Mouse (Mus musculus) hindbrain, embryonic 11.5 days (tissue): ENCODE measurements at regions not wholly inside any gene's neighbourhood (a gene's known extent, or its start where the extent isn't known, plus 50 kb on each side); places are given as distances from the start of the nearest gene placed in this dataset.

ENCODE experiments used
- ATAC-seq: fragments of 200-750 bp; cut with Nextera tagmentation; 2 replicates; pipeline ENCODE4 v1.8.0; 2017; ENCODE audit warnings: mild to moderate bottlenecking, moderate TSS enrichment, moderate library complexity; ENCODE audit not compliant: low FRiP score
- DNase-seq: peaks from one replicate; pipeline ENCODE4 v3.0.0-alpha.2; 2015; ENCODE audit warnings: low spot score
- H3K27ac ChIP-seq: fragments of 300-500 bp; sonication (generic); 2 replicates; pipeline ENCODE4 v1.5.1; 2014; ENCODE audit warnings: mild to moderate bottlenecking, low read depth, low read length
- H3K27me3 ChIP-seq: fragments of 300-500 bp; sonication (generic); 2 replicates; pipeline ENCODE4 v1.6.1; 2014; ENCODE audit warnings: mild to moderate bottlenecking, low read length, moderate library complexity, mixed read lengths; ENCODE audit not compliant: control insufficient read depth, insufficient read depth
- H3K36me3 ChIP-seq: fragments of 300-500 bp; sonication (generic); 2 replicates; pipeline ENCODE4 v1.6.1; 2014; ENCODE audit warnings: mild to moderate bottlenecking, low read length, moderate library complexity, mixed read lengths; ENCODE audit not compliant: control insufficient read depth, insufficient read depth
- H3K4me1 ChIP-seq: fragments of 300-500 bp; sonication (generic); replicated peaks from 2 replicates; pipeline ENCODE4 v1.6.1; 2014; ENCODE audit warnings: low read length, mixed read lengths; ENCODE audit not compliant: control insufficient read depth, insufficient read depth
- H3K4me2 ChIP-seq: fragments of 300-500 bp; sonication (generic); replicated peaks from 2 replicates; pipeline ENCODE4 v1.6.1; 2014; ENCODE audit warnings: mild to moderate bottlenecking, low read depth, low read length
- H3K4me3 ChIP-seq: fragments of 300-500 bp; sonication (generic); 2 replicates; pipeline ENCODE4 v1.5.1; 2014; ENCODE audit warnings: low read depth, low read length
- H3K9ac ChIP-seq: fragments of 300-500 bp; sonication (generic); 2 replicates; pipeline ENCODE4 v1.6.1; 2014; ENCODE audit warnings: low read depth, low read length
- H3K9me3 ChIP-seq: fragments of 300-500 bp; sonication (generic); 2 replicates; pipeline ENCODE4 v1.6.1; 2016; ENCODE audit warnings: low read length; ENCODE audit not compliant: control insufficient read depth
- WGBS: fragments of 180-500 bp; shearing (Covaris S2); extraction: QIAGEN DNeasy Blood & Tissue Kit; methylation state at CpG from one replicate; pipeline ENCODE4 v1.1.7; 2014; 5-methylcytosine and 5-hydroxymethylcytosine counted together

DNA sequence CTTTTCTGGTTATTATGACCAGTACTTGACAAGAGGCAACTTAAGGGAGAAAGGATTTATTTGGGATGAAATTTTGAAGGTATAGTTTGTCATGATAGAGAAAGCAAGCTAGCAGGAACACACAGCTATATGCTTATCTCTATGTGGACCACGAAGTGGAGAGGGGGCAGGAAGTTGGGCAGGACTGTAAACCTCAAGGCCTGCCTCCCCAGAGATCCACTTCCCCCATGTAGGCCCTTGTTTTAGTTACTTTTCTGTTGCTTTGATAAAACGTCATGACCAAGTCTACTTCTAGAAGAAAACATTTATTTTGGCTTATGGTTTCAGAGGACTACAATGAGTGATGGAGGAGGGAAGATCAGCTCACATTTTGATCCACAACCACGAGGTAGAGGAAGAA lies 90.3 kb upstream of the Id2 start:
- Histone ChIP-seq H3K9ac (no peak overlapping the region), H3K9me3 (no peaks in the 10 kb centered on the region), H3K27me3 (no peaks in the 10 kb centered on the region), H3K36me3 (no peaks in the 10 kb centered on the region), H3K27ac (no peak overlapping the region), H3K4me1 (no peaks in the 10 kb centered on the region), H3K4me2 (no peak overlapping the region), H3K4me3 (no peak overlapping the region)
- no peak for ATAC-seq
- no peak for DNase-seq
- WGBS: 77% methylated on average over 3 of the region's 3 CpGs

DNA sequence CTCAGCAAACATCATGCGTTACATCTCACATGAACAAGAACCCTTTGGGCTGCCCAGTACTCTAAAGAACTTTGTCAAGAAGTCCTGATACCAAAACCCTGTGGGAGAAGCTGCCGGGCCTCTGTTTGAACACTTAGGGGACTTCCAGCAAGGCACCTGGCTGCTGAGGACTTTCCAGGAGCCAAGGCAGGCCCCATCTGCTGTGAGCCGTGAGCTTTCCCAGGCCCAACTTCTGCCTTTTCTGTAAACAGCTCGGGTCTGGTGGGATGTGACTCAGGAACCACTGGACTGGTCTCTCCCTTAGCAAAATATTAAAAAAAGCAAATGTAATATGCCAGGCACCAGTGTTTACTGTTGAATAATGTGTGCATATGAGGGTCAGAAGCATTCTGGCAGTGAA lies 85.7 kb upstream of the Id2 start:
- Histone ChIP-seq H3K9ac (no peak overlapping the region), H3K27me3 (no peaks in the 10 kb centered on the region), H3K27ac (no peak overlapping the region), H3K4me1 (no peaks in the 10 kb centered on the region), H3K9me3 (no peaks in the 10 kb centered on the region), H3K4me3 (no peak overlapping the region), H3K4me2 (no peak overlapping the region), H3K36me3 (no peaks in the 10 kb centered on the region)
- ATAC-seq (no peak), DNase-seq (no peak)
- 91% methylated on average over 4 of the region's 4 CpGs for WGBS

DNA sequence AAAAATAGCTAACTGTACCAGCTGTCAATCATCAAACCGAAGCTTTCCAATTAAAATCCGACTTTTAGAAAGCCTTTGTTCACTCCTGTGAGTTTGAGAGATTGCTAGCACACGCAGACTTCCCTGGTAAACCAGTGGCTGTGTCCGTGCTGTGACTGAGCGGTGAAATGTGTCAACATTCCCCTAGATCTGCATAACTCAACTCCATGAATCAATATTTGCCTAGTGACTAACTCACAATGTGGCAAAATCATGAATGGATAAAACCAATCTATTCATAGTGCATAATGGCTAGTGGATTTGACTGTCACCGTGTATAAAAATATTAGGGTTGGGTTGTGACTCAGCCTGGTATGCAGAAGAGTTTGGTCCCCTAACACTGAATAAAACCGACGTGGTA lies 84.4 kb upstream of the Id2 start:
- H3K36me3 ChIP-seq: no peaks in the 10 kb centered on the region
- WGBS: 89% methylated on average over 8 of the region's 8 CpGs
- no peak overlapping the region for H3K4me2 ChIP-seq
- H3K9ac ChIP-seq: no peak overlapping the region
- H3K27ac ChIP-seq: no peak overlapping the region
- no peaks in the 10 kb centered on the region for H3K4me1 ChIP-seq
- ATAC-seq (no peak), DNase-seq (no peak)
- H3K27me3 ChIP-seq: no peaks in the 10 kb centered on the region
- H3K9me3 ChIP-seq: no peaks in the 10 kb centered on the region
- H3K4me3 ChIP-seq: no peak overlapping the region

DNA sequence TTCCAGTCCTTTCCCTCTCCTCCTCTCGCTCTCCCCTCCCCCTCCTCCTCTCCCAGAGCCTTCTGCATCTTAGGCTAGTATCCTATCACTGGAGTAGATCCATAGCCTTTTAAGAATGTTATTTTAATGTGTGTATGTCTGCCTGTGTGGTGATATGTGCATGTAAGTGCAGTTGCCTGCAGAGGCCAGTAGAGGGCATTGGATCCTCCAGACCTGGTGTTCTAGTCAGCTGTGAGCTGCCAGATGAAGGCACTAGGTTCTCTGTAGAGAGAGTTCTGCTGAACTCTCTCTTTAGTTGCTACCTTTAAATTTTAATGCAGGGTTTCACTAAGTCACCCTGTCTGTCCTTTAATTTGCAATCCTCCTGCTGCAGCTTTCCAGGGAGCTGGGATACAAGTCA lies 83.9 kb upstream of the Id2 start:
- H3K27me3 ChIP-seq: no peaks in the 10 kb centered on the region

DNA sequence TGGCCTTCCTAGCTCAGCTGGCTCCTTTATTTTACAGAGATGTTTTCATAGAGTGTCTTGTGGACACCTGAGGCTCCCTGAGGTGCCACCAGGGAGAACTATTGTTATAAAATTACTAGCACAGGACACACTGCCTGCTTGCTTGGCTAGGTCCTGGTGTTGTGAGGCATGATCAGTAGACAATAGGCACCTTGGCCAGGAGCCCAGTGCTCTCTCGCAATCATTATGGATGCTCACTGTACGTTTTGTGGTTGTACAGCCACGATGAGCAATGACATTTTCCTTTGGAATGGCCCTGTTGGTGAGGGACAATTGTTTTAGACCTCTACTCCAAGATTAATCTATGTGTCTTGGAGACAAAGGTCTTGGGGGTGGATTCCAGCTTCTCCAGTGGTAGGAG lies 83.3 kb upstream of the Id2 start:
- Histone ChIP-seq H3K36me3 (no peaks in the 10 kb centered on the region), H3K4me3 (no peak overlapping the region), H3K4me2 (no peak overlapping the region), H3K9ac (no peak overlapping the region), H3K9me3 (no peaks in the 10 kb centered on the region), H3K4me1 (no peaks in the 10 kb centered on the region), H3K27me3 (no peaks in the 10 kb centered on the region), H3K27ac (no peak overlapping the region)
- no peak for ATAC-seq
- 90% methylated on average over 3 of the region's 3 CpGs for whole genome bisulfite sequencing
- DNase-seq: no peak

More for the DNA sequence above, 83.9 kb upstream of the Id2 start:
- no peak overlapping the region for H3K27ac ChIP-seq
- no peak overlapping the region for H3K4me3 ChIP-seq
- DNase-seq (no peak), ATAC-seq (no peak)
- H3K36me3 ChIP-seq: no peaks in the 10 kb centered on the region
- no peak overlapping the region for H3K4me2 ChIP-seq
- no peak overlapping the region for H3K9ac ChIP-seq
- 92% methylated on average over 1 of the region's 1 CpGs for WGBS
- H3K9me3 ChIP-seq: no peaks in the 10 kb centered on the region
- no peaks in the 10 kb centered on the region for H3K4me1 ChIP-seq

DNA sequence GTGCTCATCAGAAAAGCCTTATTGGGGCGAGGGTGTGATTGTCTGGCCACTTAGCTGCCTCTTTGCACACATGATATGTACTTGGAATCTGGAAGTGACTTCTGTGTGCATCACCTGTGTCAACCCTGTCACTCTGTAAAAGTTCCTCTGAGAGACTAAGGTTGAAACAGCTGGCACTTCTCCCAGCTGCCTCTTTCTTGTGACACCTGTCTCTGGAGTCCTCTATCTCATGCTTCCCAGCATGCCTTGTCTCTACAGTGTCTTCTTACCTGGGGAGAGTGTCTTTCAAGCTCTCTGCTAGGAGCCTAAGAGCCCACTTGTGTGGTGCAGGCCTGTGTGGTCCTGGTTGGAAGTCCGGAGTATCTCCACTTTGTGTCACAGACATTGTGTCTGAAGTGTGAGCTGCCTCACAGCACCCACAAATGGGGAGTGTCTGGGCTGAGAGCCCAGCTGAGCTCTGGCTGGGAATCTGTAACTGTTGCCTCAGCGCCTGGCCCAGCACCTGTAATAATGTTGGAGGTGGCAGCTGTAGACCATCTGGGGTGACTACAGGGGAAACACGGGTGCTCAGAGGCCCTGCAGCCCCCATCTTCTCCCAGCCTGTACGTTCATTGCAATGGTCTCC lies 81.7 kb upstream of the Id2 start:
- Histone ChIP-seq H3K9me3 (no peaks in the 10 kb centered on the region), H3K36me3 (no peaks in the 10 kb centered on the region), H3K4me3 (no peak overlapping the region), H3K9ac (no peak overlapping the region), H3K4me2 (no peak overlapping the region), H3K4me1 (no peaks in the 10 kb centered on the region), H3K27ac (no peak overlapping the region), H3K27me3 (no peaks in the 10 kb centered on the region)
- 83% methylated on average over 5 of the region's 5 CpGs for WGBS
- DNase-seq (no peak), ATAC-seq (no peak)

DNA sequence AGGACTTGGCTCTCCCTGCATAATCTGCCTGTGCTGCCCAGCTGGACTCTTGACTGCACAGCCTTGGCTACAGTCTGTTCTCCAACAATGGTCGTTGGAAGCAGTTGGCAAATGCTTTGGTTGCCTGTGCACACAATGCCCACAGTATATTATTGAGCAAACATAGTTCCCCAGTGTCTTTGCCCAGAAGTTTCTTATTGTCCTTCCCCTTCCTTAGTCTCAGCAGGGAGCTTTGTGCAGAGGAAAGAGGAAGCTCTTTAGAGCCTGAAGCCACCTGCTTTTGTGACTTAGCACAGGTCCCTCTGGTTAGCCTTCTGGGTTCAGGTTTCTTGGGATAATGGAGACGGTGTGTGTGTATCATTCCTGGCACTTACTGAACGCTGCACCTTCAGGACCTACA lies 80.9 kb upstream of the Id2 start:
- no peaks in the 10 kb centered on the region for H3K36me3 ChIP-seq
- no peaks in the 10 kb centered on the region for H3K4me1 ChIP-seq
- H3K9ac ChIP-seq: no peak overlapping the region
- no peaks in the 10 kb centered on the region for H3K27me3 ChIP-seq
- no peak overlapping the region for H3K4me3 ChIP-seq
- H3K4me2 ChIP-seq: no peak overlapping the region
- ATAC-seq (no peak), DNase-seq (no peak)
- WGBS: 75% methylated on average over 3 of the region's 3 CpGs
- H3K9me3 ChIP-seq: no peaks in the 10 kb centered on the region
- H3K27ac ChIP-seq: no peak overlapping the region

DNA sequence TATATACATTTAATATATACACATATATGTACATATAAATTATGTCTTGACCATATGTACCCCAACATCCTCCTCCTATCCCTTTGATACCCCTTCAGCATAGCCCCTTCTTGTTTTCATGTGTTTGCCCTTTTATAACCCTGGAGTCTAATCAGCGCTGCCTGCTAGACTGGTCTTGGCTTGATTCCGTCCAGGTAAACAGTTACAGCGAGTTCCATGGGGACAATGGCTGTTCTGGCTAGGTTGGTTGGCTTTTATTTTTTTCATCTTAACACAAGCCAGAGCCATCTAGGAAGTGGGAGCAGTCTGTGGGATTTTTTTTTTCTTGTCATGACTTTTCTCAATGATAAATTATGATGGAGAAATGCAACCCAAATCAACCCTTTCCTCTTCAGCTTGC lies 79.6 kb upstream of the Id2 start:
- Histone ChIP-seq H3K4me1 (no peaks in the 10 kb centered on the region), H3K9me3 (no peaks in the 10 kb centered on the region), H3K36me3 (no peaks in the 10 kb centered on the region), H3K9ac (no peak overlapping the region), H3K27me3 (no peaks in the 10 kb centered on the region), H3K4me2 (no peak overlapping the region), H3K27ac (no peak overlapping the region), H3K4me3 (no peak overlapping the region)
- DNase-seq (no peak), ATAC-seq (no peak)
- WGBS: 98% methylated on average over 3 of the region's 3 CpGs

DNA sequence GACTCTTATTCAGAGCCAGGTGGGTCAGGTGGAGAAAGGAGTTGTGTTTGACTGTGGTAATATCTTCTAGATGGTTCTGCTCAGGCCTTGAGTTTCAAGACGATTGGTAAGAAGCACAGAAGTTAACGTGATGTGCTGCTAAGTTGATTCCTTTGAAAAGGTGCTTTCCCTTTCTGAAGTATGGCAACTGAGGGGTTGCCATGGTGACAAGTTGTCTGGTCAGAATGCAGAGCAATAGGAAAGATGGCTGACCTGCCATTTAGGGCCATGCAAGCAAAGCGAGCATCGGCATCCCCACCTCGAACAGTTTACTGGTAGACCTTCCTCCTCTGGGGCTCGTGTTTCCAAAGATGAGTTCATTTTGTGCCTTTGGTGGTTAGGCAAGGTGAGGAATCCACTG lies 76.1 kb upstream of the Id2 start:
- WGBS: 80% methylated on average over 6 of the region's 6 CpGs
- no peak for DNase-seq
- Histone ChIP-seq H3K36me3 (no peaks in the 10 kb centered on the region), H3K4me2 (no peak overlapping the region), H3K9ac (no peak overlapping the region), H3K9me3 (no peaks in the 10 kb centered on the region), H3K27ac (no peak overlapping the region), H3K4me3 (no peak overlapping the region), H3K4me1 (no peaks in the 10 kb centered on the region), H3K27me3 (no peaks in the 10 kb centered on the region)
- ATAC-seq: no peak
